In the genomic region with DNA sequence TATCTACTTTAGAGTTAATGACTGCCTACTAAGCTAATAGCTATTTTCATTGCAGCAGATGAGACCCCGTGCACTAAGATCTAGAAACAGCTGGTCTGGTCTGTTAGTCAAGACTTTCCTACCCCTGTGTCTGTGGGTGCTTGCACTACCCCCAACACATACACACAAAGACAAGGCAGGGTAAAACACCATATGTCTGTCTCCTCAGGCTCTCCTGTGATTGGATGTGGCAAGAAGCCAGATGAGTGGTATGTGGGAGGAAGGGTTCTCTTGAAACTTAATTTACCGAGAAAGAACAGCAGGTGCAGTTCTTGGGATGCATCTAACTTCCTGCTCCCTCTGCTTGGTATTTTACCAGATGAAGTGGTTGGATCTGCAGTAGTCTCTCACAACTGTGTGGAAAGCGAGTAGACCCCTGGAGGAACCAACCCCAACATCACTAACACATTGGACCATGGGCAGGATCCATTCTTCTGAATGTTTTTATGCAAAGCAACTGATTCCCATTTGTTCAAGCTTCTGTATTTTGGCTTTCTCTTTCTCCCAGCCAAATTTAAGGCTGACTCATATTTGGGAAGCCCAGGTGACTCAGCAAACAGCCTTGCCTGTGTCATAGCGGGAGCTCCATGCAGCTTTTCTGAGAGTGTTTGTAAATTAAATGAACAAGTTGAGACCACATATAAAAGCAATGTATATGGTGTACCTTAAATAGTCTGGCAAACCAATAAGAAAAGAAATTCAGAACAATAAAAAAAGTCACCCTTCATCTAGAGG, we compare ENCODE assay signal across 13 mouse cellular contexts.
A peak's percentile ranks its signal among the peaks of the same experiment; 100 is the strongest.
DNase-seq lines count a peak whose midpoint lies in the region; ATAC-seq and TF ChIP-seq lines count a peak whose summit lies in the region.
"Had no signal": no experiment of that assay in that cellular context is flagged by ENCODE, and none has a peak within 500 bp of the region (broad histone marks: within the 10 kb centered on the region; RNA-seq: fewer than 3 reads in every experiment).

No protein-coding gene starts in this region.

- H3K4me2 ChIP-seq in intestine, embryonic 16.5 days (ENCODE audit: low read depth, low read length): no peak overlapping the region
- H3K4me2 ChIP-seq: heart, embryonic 12.5 days; neural tube, embryonic 12.5 days had no signal

- no peak overlapping the region for H3K4me3 ChIP-seq in intestine, embryonic 16.5 days (ENCODE audit: low read length)
- no peak overlapping the region for H3K4me3 ChIP-seq in gastrocnemius, adult 2 months
- H3K4me3 ChIP-seq: heart, embryonic 12.5 days; neural tube, embryonic 12.5 days had no signal

- no peaks in the 10 kb centered on the region for H3K27me3 ChIP-seq in intestine, embryonic 16.5 days (replicated peaks; ENCODE audit: control insufficient read depth, insufficient read depth, low read length)
- H3K27me3 ChIP-seq: heart, embryonic 12.5 days; neural tube, embryonic 12.5 days had no signal

- peak; percentile 10 to 26 for DNase-seq in adrenal gland, postnatal 36 days
- no peak for DNase-seq in adrenal gland, postnatal 25 days
- peak; percentile 91 for DNase-seq in right cerebral cortex, adult 18-20 months
- DNase-seq in right cerebral cortex, postnatal 4 days: no peak
- peak; percentile 51 to 93 for DNase-seq in left cerebral cortex, adult 8-10 months (ENCODE audit: low spot score in 2 of 2)
- DNase-seq in ovary, postnatal 10 days (ENCODE audit: low spot score): no peak
- DNase-seq in gastrocnemius, adult 2 months: no peak
- DNase-seq: adrenal gland, postnatal 14 days; lung, adult 2 months; thymus, postnatal 14 days had no signal

- intact Hi-C loops in gastrocnemius, adult 2 months (cut with DNase I): no loop called here

- TF ChIP-seq CTCF in gastrocnemius, adult 2 months (IDR thresholded peaks at IDR 0.05): no peak

- H3K36me3 ChIP-seq in intestine, embryonic 16.5 days (ENCODE audit: control insufficient read depth, insufficient read depth, low read length): no peaks in the 10 kb centered on the region
- H3K36me3 ChIP-seq: heart, embryonic 12.5 days; neural tube, embryonic 12.5 days had no signal

- no peak overlapping the region for H3K27ac ChIP-seq in intestine, embryonic 16.5 days (ENCODE audit: low read length)
- H3K27ac ChIP-seq in gastrocnemius, adult 2 months: no peak overlapping the region
- H3K27ac ChIP-seq: neural tube, embryonic 12.5 days had no signal

- WGBS in intestine, embryonic 16.5 days: 77% methylated on average over 4 of the region's 4 CpGs

- no peak overlapping the region for H3K9ac ChIP-seq in intestine, embryonic 16.5 days (ENCODE audit: low read depth, low read length)
- H3K9ac ChIP-seq: heart, embryonic 12.5 days; neural tube, embryonic 12.5 days had no signal

- no peak for ATAC-seq in intestine, embryonic 16.5 days

- no peaks in the 10 kb centered on the region for H3K9me3 ChIP-seq in intestine, embryonic 16.5 days (ENCODE audit: control insufficient read depth, low read length)
- H3K9me3 ChIP-seq: neural tube, embryonic 12.5 days had no signal

- H3K4me1 ChIP-seq in intestine, embryonic 16.5 days (ENCODE audit: control insufficient read depth, insufficient read depth, low read length): no peaks in the 10 kb centered on the region
- H3K4me1 ChIP-seq: heart, embryonic 12.5 days; neural tube, embryonic 12.5 days had no signal

Comparison
In these comparisons a context has a peak if more than half of its experiments do, and no peak if none do; other contexts are left out.
1. DNase-seq: peak in adrenal gland, postnatal 36 days (2 of 2), right cerebral cortex, adult 18-20 months (single experiment) and left cerebral cortex, adult 8-10 months (2 of 2); none in adrenal gland, postnatal 25 days (single experiment), right cerebral cortex, postnatal 4 days (single experiment), ovary, postnatal 10 days (single experiment) and gastrocnemius, adult 2 months (single experiment).